Mouse (Mus musculus): Measurements from ENCODE around the gene Klc1. TPM values are rescaled to one million over a fixed set of nuclear protein-coding genes. Genes with fewer than 3 reads are reported as not detected.
"Not testable (repeated sequence)": the region's sequence is repeated elsewhere in the genome, so short reads cannot be mapped to it uniquely, and the experiment has no call there.

Klc1 gene
- polyA plus RNA-seq (2014; fragmentation: Nextera tagmentation; extraction: Ambion mirVana): 56.8 and 59.3 TPM in 2 replicates

- Histone ChIP-seq H3K4me1 (replicated peaks; ENCODE audit: control insufficient read depth, insufficient read depth, low read length) (peaks cover 28% of the 10 kb centered on the region), H3K27ac (ENCODE audit: low read depth, low read length) (peak within 1 kb of the TSS; percentile 75)
- WGBS: under 1% methylated on average over 84 of the region's 85 CpGs
Observed at GRCm38 (mm10) chr12:111758381-111759175, at the start of gene Klc1. Gene Klc1 (plus strand): TSS chr12:111758849.

GRCm38 (mm10) chr12:111710091-111710490 is 48.6 kb upstream of the Klc1 start:
- Histone ChIP-seq H3K4me1 (replicated peaks; ENCODE audit: control insufficient read depth, insufficient read depth, low read length) (peaks cover 15% of the 10 kb centered on the region), H3K4me3 (ENCODE audit: low read depth, low read length) (no peak overlapping the region)

More at GRCm38 (mm10) chr12:111758381-111759175, at the start of gene Klc1:
- H3K27me3 ChIP-seq (replicated peaks; ENCODE audit: control insufficient read depth, insufficient read depth, low read length): no peaks in the 10 kb centered on the region
- H3K36me3 ChIP-seq (ENCODE audit: control insufficient read depth, insufficient read depth, low read length): peaks cover 2% of the 10 kb centered on the region
- peak within 1 kb of the TSS; percentile 92 for H3K9ac ChIP-seq (ENCODE audit: low read depth, low read length)
- DNase-seq (ENCODE audit: low spot score): peak; percentile 76
- peak within 1 kb of the TSS; percentile 99 for H3K4me2 ChIP-seq
- H3K4me3 ChIP-seq (ENCODE audit: low read depth, low read length): peak within 1 kb of the TSS; percentile 97
- ATAC-seq (replicated peaks; ENCODE audit: low FRiP score): peak; percentile 77
- no peaks in the 10 kb centered on the region for H3K9me3 ChIP-seq (ENCODE audit: control insufficient read depth, low read length)

GRCm38 (mm10) chr12:111712476-111712875 is 46.2 kb upstream of the Klc1 start:
- ATAC-seq (replicated peaks; ENCODE audit: low FRiP score) (peak; percentile 23; the same call in 1 of the 2 replicates), DNase-seq (ENCODE audit: low spot score) (peak; percentile 51)
- Histone ChIP-seq H3K4me3 (ENCODE audit: low read depth, low read length) (peak overlapping the region; percentile 94), H3K9me3 (ENCODE audit: control insufficient read depth, low read length) (no peaks in the 10 kb centered on the region), H3K27ac (ENCODE audit: low read depth, low read length) (peak overlapping the region; percentile 70), H3K4me1 (replicated peaks; ENCODE audit: control insufficient read depth, insufficient read depth, low read length) (peaks cover 15% of the 10 kb centered on the region), H3K27me3 (replicated peaks; ENCODE audit: control insufficient read depth, insufficient read depth, low read length) (no peaks in the 10 kb centered on the region), H3K4me2 (peak overlapping the region; percentile 91), H3K9ac (ENCODE audit: low read depth, low read length) (peak overlapping the region; percentile 85), H3K36me3 (ENCODE audit: control insufficient read depth, insufficient read depth, low read length) (peaks cover 17% of the 10 kb centered on the region)
- under 1% methylated on average over 33 of the region's 33 CpGs for WGBS

More at GRCm38 (mm10) chr12:111710091-111710490, 48.6 kb upstream of the Klc1 start:
- Histone ChIP-seq H3K27me3 (replicated peaks; ENCODE audit: control insufficient read depth, insufficient read depth, low read length) (no peaks in the 10 kb centered on the region), H3K27ac (ENCODE audit: low read depth, low read length) (no peak overlapping the region), H3K4me2 (no peak overlapping the region), H3K36me3 (ENCODE audit: control insufficient read depth, insufficient read depth, low read length) (peaks cover 17% of the 10 kb centered on the region), H3K9me3 (ENCODE audit: control insufficient read depth, low read length) (no peaks in the 10 kb centered on the region), H3K9ac (ENCODE audit: low read depth, low read length) (no peak overlapping the region)
- WGBS: 91% methylated on average over 10 of the region's 10 CpGs
- ATAC-seq (replicated peaks; ENCODE audit: low FRiP score): no peak
- no peak for DNase-seq (ENCODE audit: low spot score)

- H3K36me3 ChIP-seq (ENCODE audit: control insufficient read depth, insufficient read depth, low read length): peaks cover 17% of the 10 kb centered on the region
- H3K27me3 ChIP-seq (replicated peaks; ENCODE audit: control insufficient read depth, insufficient read depth, low read length): no peaks in the 10 kb centered on the region
- peaks cover 15% of the 10 kb centered on the region for H3K4me1 ChIP-seq (replicated peaks; ENCODE audit: control insufficient read depth, insufficient read depth, low read length)
- peak within 1 kb of the TSS; percentile 85 for H3K9ac ChIP-seq (ENCODE audit: low read depth, low read length)
- H3K27ac ChIP-seq (ENCODE audit: low read depth, low read length): peak within 1 kb of the TSS; percentile 70
- ATAC-seq (replicated peaks; ENCODE audit: low FRiP score) (peak; percentile 84), DNase-seq (ENCODE audit: low spot score) (peak; percentile 90)
- H3K4me2 ChIP-seq: peak within 1 kb of the TSS; percentile 91
- H3K9me3 ChIP-seq (ENCODE audit: control insufficient read depth, low read length): no peaks in the 10 kb centered on the region
- under 1% methylated on average over 86 of the region's 86 CpGs for WGBS
- H3K4me3 ChIP-seq (ENCODE audit: low read depth, low read length): peak within 1 kb of the TSS; percentile 94
Observed at GRCm38 (mm10) chr12:111713004-111713651, 45.5 kb upstream of the Klc1 start, which contains the start of the genes Bag5 and Apopt1. Gene Bag5 (minus strand): TSS chr12:111713257. Gene Apopt1 (plus strand): TSS chr12:111713261.

- H3K4me1 ChIP-seq (replicated peaks; ENCODE audit: control insufficient read depth, insufficient read depth, low read length): peaks cover 15% of the 10 kb centered on the region
- peak overlapping the region; percentile 94 for H3K4me3 ChIP-seq (ENCODE audit: low read depth, low read length)
- peaks cover 15% of the 10 kb centered on the region for H3K36me3 ChIP-seq (ENCODE audit: control insufficient read depth, insufficient read depth, low read length)
- not testable (repeated sequence) for H3K27me3 ChIP-seq (replicated peaks; ENCODE audit: control insufficient read depth, insufficient read depth, low read length); H3K27ac ChIP-seq (ENCODE audit: low read depth, low read length); H3K9me3 ChIP-seq (ENCODE audit: control insufficient read depth, low read length); DNase-seq (ENCODE audit: low spot score); H3K9ac ChIP-seq (ENCODE audit: low read depth, low read length); ATAC-seq (replicated peaks; ENCODE audit: low FRiP score)
- WGBS: 70% methylated on average over 6 of the region's 6 CpGs
- H3K4me2 ChIP-seq: peak overlapping the region; percentile 91
Observed at GRCm38 (mm10) chr12:111713880-111714279, 44.8 kb upstream of the Klc1 start.

- Histone ChIP-seq H3K9ac (ENCODE audit: low read depth, low read length) (no peak overlapping the region), H3K4me1 (replicated peaks; ENCODE audit: control insufficient read depth, insufficient read depth, low read length) (peaks cover 14% of the 10 kb centered on the region), H3K9me3 (ENCODE audit: control insufficient read depth, low read length) (no peaks in the 10 kb centered on the region), H3K4me3 (ENCODE audit: low read depth, low read length) (no peak overlapping the region), H3K27me3 (replicated peaks; ENCODE audit: control insufficient read depth, insufficient read depth, low read length) (no peaks in the 10 kb centered on the region), H3K36me3 (ENCODE audit: control insufficient read depth, insufficient read depth, low read length) (no peaks in the 10 kb centered on the region), H3K4me2 (no peak overlapping the region), H3K27ac (ENCODE audit: low read depth, low read length) (no peak overlapping the region)
- WGBS: 95% methylated on average over 7 of the region's 7 CpGs
- ATAC-seq (replicated peaks; ENCODE audit: low FRiP score) (no peak), DNase-seq (ENCODE audit: low spot score) (no peak)
Observed at GRCm38 (mm10) chr12:111716505-111716904, 42.1 kb upstream of the Klc1 start.

DNA sequence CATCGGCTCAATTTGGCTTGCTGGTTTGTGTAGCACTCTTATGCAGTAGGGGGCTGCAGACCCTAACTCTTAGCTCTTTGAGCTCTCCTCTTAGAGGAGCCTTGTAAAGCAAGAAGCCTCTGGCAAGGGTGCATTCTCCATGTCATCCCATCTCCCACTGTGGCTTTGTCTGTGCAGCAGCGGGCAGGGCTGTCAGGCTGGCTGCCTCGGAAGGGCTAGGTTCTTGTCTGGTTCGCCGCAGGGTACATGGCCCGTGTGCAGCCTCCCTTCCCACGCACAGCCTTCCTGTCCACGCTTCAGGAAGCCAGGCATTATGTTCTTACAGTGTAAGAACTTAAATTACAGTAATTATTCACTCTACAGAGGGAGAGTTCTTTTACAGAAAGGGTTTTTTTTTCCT is 40.0 kb upstream of the Klc1 start:
- no peak overlapping the region for H3K9ac ChIP-seq (ENCODE audit: low read depth, low read length)
- ATAC-seq (replicated peaks; ENCODE audit: low FRiP score): no peak
- H3K4me1 ChIP-seq (replicated peaks; ENCODE audit: control insufficient read depth, insufficient read depth, low read length): 0 out of 2 replicates have a peak, but pooled peaks cover 7% of the 10 kb centered on the region
- no peaks in the 10 kb centered on the region for H3K36me3 ChIP-seq (ENCODE audit: control insufficient read depth, insufficient read depth, low read length)
- H3K9me3 ChIP-seq (ENCODE audit: control insufficient read depth, low read length): no peaks in the 10 kb centered on the region
- no peaks in the 10 kb centered on the region for H3K27me3 ChIP-seq (replicated peaks; ENCODE audit: control insufficient read depth, insufficient read depth, low read length)
- H3K4me2 ChIP-seq: no peak overlapping the region
- H3K4me3 ChIP-seq (ENCODE audit: low read depth, low read length): no peak overlapping the region
- no peak for DNase-seq (ENCODE audit: low spot score)
- WGBS: 70% methylated on average over 8 of the region's 8 CpGs
- H3K27ac ChIP-seq (ENCODE audit: low read depth, low read length): no peak overlapping the region

GRCm38 (mm10) chr12:111720222-111720621 is 38.4 kb upstream of the Klc1 start:
- H3K9me3 ChIP-seq (ENCODE audit: control insufficient read depth, low read length): no peaks in the 10 kb centered on the region
- WGBS: 87% methylated on average over 4 of the region's 4 CpGs
- peaks cover 5% of the 10 kb centered on the region; the same call in 1 of the 2 replicates for H3K36me3 ChIP-seq (ENCODE audit: control insufficient read depth, insufficient read depth, low read length)
- no peaks in the 10 kb centered on the region for H3K27me3 ChIP-seq (replicated peaks; ENCODE audit: control insufficient read depth, insufficient read depth, low read length)
- no peak for DNase-seq (ENCODE audit: low spot score)
- no peak overlapping the region for H3K9ac ChIP-seq (ENCODE audit: low read depth, low read length)
- H3K4me1 ChIP-seq (replicated peaks; ENCODE audit: control insufficient read depth, insufficient read depth, low read length): no peaks in the 10 kb centered on the region
- no peak overlapping the region for H3K4me3 ChIP-seq (ENCODE audit: low read depth, low read length)
- no peak overlapping the region for H3K27ac ChIP-seq (ENCODE audit: low read depth, low read length)
- H3K4me2 ChIP-seq: no peak overlapping the region
- no peak for ATAC-seq (replicated peaks; ENCODE audit: low FRiP score)
